Mouse (Mus musculus): Measurements from ENCODE around the gene Cfap46.

GRCm38 (mm10) chr7:139721196-139721595, 37.6 kb upstream of the Cfap46 start:
- TF ChIP-seq POLR2A (IDR thresholded peaks at IDR 0.05; ENCODE audit: insufficient read depth, low read length) (no peak), CTCF (IDR thresholded peaks at IDR 0.05; ENCODE audit: low read depth, low read length) (no peak), EP300 (IDR thresholded peaks at IDR 0.05; ENCODE audit: insufficient read depth, low read depth, low read length) (no peak)
